Comparison of ENCODE assay signal across 12 mouse cellular contexts in the genomic region with DNA sequence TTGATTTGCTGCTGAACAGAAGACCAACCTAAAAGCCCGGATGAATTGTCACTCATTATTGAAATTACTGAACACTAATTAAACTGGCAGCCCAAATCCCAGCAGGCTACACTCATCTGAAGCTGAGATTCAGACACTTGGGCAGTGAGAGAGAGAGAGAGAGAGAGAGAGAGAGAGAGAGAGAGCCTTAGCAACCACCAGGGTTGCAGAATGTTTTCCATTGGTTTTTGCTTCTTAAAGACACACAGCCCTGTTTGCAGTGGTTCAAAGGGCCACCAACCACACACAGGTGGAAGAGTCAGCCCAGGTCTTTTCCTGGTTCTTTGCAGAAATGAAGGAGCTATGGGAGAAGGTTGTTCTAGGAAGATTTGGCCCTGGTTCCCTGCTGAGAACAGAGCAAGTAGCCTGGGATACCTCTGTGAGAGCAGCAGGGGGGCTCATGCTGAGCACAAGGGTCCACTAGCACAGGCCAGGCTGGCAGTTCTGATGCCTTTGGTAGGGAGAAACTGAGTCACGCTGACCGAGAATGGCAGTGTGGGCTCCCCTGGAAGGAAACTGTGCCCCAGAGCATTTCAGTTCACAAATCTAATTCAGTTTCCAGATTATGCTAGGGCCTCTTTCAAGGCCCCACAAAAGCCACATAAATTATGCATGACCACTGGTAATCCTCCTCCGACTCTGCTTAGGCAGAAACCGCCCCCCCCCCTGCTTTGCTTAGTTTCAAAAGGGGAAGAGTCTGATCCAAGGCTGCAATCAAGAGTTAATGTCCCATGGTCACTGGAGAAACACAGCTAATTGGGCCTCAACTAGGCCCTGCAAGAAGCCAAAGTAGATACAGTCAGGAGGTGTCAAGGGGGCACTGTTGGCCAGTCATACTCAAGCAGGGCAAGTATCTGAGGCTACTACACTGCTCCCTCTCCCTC.
DNase-seq lines count a peak whose midpoint lies in the region; ATAC-seq lines count a peak whose summit lies in the region.
"Had no signal": no experiment of that assay in that cellular context is flagged by ENCODE, and none has a peak within 500 bp of the region (broad histone marks: within the 10 kb centered on the region; RNA-seq: fewer than 3 reads in every experiment).

No protein-coding gene starts in this region.

- peaks cover 17% of the 10 kb centered on the region for H3K4me1 ChIP-seq in neural tube, embryonic 11.5 days (ENCODE audit: control insufficient read depth, insufficient read depth, low read length)
- peaks cover 26% of the 10 kb centered on the region for H3K4me1 ChIP-seq in hindbrain, embryonic 10.5 days (replicated peaks)
- peaks cover 23% of the 10 kb centered on the region for H3K4me1 ChIP-seq in midbrain, embryonic 11.5 days (ENCODE audit: control insufficient read depth, insufficient read depth, low read length)

- H3K27me3 ChIP-seq in neural tube, embryonic 11.5 days (ENCODE audit: control insufficient read depth, insufficient read depth, low read length), result no peaks in the 10 kb centered on the region
- peaks cover 21% of the 10 kb centered on the region for H3K27me3 ChIP-seq in hindbrain, embryonic 10.5 days (ENCODE audit: insufficient read depth, poor library complexity, severe bottlenecking)
- no peaks in the 10 kb centered on the region for H3K27me3 ChIP-seq in midbrain, embryonic 11.5 days (ENCODE audit: control insufficient read depth, insufficient read depth, low read length)

- peak; percentile 64 for DNase-seq in neural tube, embryonic 11.5 days (ENCODE audit: low spot score)
- DNase-seq in neural tube, embryonic 10.5 days (ENCODE audit: extremely low spot score, low spot score), result no peak
- DNase-seq in hindbrain, embryonic 10.5 days (ENCODE audit: low spot score), result peak; percentile 59
- peak; percentile 97 for DNase-seq in midbrain, embryonic 11.5 days (ENCODE audit: low spot score, missing footprints)
- DNase-seq in thymus, postnatal 14 days, result no peak
- no peak for DNase-seq in lung, postnatal 4 days
- DNase-seq in heart, postnatal 25 days (ENCODE audit: low spot score), result no peak
- no peak for DNase-seq in thymus, postnatal 10 days (ENCODE audit: low spot score in 2 of 2)
- DNase-seq: cerebellum, postnatal 25 days; lung, postnatal 14 days had no signal

- H3K9ac ChIP-seq in neural tube, embryonic 11.5 days (ENCODE audit: low read length), result no peak overlapping the region
- no peak overlapping the region for H3K9ac ChIP-seq in midbrain, embryonic 11.5 days (ENCODE audit: low read length)
- H3K9ac ChIP-seq: limb, embryonic 15.5 days had no signal

- H3K4me3 ChIP-seq in neural tube, embryonic 11.5 days (ENCODE audit: low read depth, low read length), result no peak overlapping the region
- no peak overlapping the region for H3K4me3 ChIP-seq in hindbrain, embryonic 10.5 days
- H3K4me3 ChIP-seq in midbrain, embryonic 11.5 days (ENCODE audit: low read depth, low read length), result no peak overlapping the region
- H3K4me3 ChIP-seq: limb, embryonic 15.5 days had no signal

- H3K27ac ChIP-seq in neural tube, embryonic 11.5 days (ENCODE audit: low read depth, low read length), result 0 out of 2 replicates have a peak overlapping the region, but pooled peaks have one; percentile 17
- peak overlapping the region; percentile 87 for H3K27ac ChIP-seq in hindbrain, embryonic 10.5 days
- H3K27ac ChIP-seq in midbrain, embryonic 11.5 days (ENCODE audit: low read depth, low read length), result peak overlapping the region; percentile 79
- H3K27ac ChIP-seq: limb, embryonic 15.5 days had no signal

- no peaks in the 10 kb centered on the region for H3K36me3 ChIP-seq in neural tube, embryonic 11.5 days (ENCODE audit: control insufficient read depth, insufficient read depth, low read length)
- no peaks in the 10 kb centered on the region for H3K36me3 ChIP-seq in hindbrain, embryonic 10.5 days
- H3K36me3 ChIP-seq in midbrain, embryonic 11.5 days (ENCODE audit: control insufficient read depth, insufficient read depth, low read length), result no peaks in the 10 kb centered on the region
- H3K36me3 ChIP-seq: limb, embryonic 15.5 days had no signal

- intact Hi-C loops in heart, postnatal 25 days (cut with DNase I), result no loop called here

- no peaks in the 10 kb centered on the region for H3K9me3 ChIP-seq in neural tube, embryonic 11.5 days (ENCODE audit: control insufficient read depth, low read length)
- no peaks in the 10 kb centered on the region for H3K9me3 ChIP-seq in hindbrain, embryonic 10.5 days
- no peaks in the 10 kb centered on the region for H3K9me3 ChIP-seq in midbrain, embryonic 11.5 days (ENCODE audit: control insufficient read depth, low read length)
- H3K9me3 ChIP-seq: limb, embryonic 15.5 days had no signal

- WGBS in neural tube, embryonic 11.5 days, result 33% methylated on average over 5 of the region's 5 CpGs
- 28% methylated on average over 5 of the region's 5 CpGs for whole genome bisulfite sequencing in hindbrain, embryonic 10.5 days
- WGBS in midbrain, embryonic 11.5 days, result 5% methylated on average over 5 of the region's 5 CpGs

- no peak; the same call in 1 of the 2 replicates for ATAC-seq in neural tube, embryonic 11.5 days (ENCODE audit: insufficient read depth, low FRiP score, low TSS enrichment)
- peak; percentile 92 for ATAC-seq in midbrain, embryonic 11.5 days (ENCODE audit: low FRiP score)
- ATAC-seq: CD4-positive, CD25-positive, alpha-beta regulatory T cell, adult 4 months had no signal

- H3K4me2 ChIP-seq in neural tube, embryonic 11.5 days (ENCODE audit: low read depth), result no peak overlapping the region
- peak overlapping the region; percentile 17; the same call in 1 of the 2 replicates for H3K4me2 ChIP-seq in midbrain, embryonic 11.5 days
- H3K4me2 ChIP-seq: limb, embryonic 15.5 days had no signal

Comparison
In these comparisons a context has a peak if more than half of its experiments do, and no peak if none do; other contexts are left out.
1. DNase-seq: peak in neural tube, embryonic 11.5 days (single experiment), hindbrain, embryonic 10.5 days (single experiment) and midbrain, embryonic 11.5 days (single experiment); none in neural tube, embryonic 10.5 days (single experiment), thymus, postnatal 14 days (single experiment), lung, postnatal 4 days (0 of 2), heart, postnatal 25 days (single experiment) and thymus, postnatal 10 days (0 of 2).
2. H3K27ac ChIP-seq: peak in every context shown above with its lines; median percentile 87 in hindbrain, embryonic 10.5 days; 79 in midbrain, embryonic 11.5 days; 17 in neural tube, embryonic 11.5 days.